Mouse (Mus musculus): Measurements from ENCODE around the gene Ptpra.

DNA sequence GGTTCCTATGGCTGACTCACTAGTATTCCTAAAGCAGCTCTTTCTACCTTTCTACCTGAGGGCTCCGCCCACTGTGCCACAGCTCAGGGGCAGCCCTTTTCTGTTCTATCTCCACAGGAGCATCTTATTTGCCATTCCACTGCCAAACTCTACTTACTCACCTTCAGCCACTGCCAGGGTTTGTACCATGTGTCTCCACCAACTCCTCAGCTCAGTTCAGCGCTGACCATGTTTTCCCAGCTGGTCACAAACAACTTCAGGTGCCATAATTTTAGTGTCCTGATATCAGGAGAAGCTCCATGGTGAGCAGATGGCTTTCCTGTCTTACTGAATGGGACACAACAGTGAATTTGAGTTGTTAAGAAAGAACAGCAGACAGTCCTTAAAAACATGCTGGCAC, 107.4 kb downstream of the Ptpra start:
- TF ChIP-seq CTCF (IDR thresholded peaks at IDR 0.05; ENCODE audit: low read depth, low read length) = no peak
- TF ChIP-seq POLR2A (IDR thresholded peaks at IDR 0.05; ENCODE audit: insufficient read depth, low read length) = no peak
- no peak for TF ChIP-seq EP300 (IDR thresholded peaks at IDR 0.05; ENCODE audit: insufficient read depth, low read depth, low read length)

Measured in ES-Bruce4 (cell line).